Mouse (Mus musculus) granulocyte monocyte progenitor cell, adult 5-6 weeks (primary cell): ENCODE measurements around the gene Tmem110. TPM values are rescaled to one million over a fixed set of nuclear protein-coding genes. Genes with fewer than 3 reads are reported as not detected.

Source experiments
- ATAC-seq: replicated peaks from 2 replicates; pipeline ENCODE4 v1.8.0; 2016; ENCODE audit warnings: mild to moderate bottlenecking, moderate TSS enrichment, inconsistent platforms; ENCODE audit not compliant: poor library complexity, severe bottlenecking
- total RNA-seq, 2 experiments: library from RNA; stranded (forward) in 1 of 2; stranded (reverse) in 1 of 2; fragments of 200-712, 200-1000 nt in 1 of 2; fragments of >200 nt in 1 of 2; fragmentation: Nextera tagmentation in 1 of 2; gene quantifications; 2 replicates each; pipeline ENCODE4 v1.2.3; 2014 to 2017

Tmem110 gene
- total RNA-seq, 2 experiments from 2014 or later, result 9.1 to 11.7 TPM

DNA sequence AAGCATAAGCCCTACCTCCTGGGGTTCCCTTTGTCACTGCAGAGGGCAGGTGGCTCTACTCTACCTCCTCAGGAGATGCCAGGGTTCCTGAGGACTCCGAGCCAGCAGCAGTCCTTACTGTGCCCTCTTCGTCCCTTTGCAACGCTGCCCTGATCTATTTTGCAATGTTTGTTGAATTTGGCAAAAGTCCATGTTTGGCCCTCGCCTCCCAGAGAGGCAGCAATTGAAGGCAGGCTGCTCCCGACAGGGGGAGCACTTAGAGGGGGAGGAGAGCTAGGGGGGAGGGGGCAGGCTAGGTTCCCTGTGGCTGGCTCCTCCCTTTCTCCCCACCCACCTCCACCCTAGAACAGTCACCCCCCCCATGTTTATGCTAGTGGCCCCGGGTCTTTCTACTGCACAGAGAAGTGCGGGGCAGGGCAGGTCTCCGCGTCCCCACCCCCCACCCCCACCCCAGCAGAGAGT is 62.9 kb downstream of the Tmem110 start:
- peak; percentile 72 for ATAC-seq

DNA sequence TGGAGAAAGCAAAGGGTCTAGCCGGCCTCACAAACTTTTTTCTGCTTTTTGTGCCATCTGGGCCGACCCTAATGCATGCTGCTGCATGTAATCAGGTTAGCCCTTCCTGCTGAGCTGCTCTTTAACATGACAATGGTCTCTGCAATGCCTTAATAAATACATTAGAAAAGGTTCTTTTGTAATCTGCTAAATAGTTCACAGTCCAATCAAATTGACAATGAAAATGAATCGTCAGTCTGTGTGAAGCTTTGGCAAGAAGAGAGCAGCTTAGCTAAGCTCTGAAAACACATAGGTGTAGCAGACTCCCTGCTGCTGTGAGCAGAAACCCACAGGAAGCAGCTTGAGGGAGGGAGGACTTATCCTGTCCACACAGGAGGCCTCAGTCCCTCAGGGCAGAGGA is 74.6 kb downstream of the Tmem110 start:
- no peak for ATAC-seq

DNA sequence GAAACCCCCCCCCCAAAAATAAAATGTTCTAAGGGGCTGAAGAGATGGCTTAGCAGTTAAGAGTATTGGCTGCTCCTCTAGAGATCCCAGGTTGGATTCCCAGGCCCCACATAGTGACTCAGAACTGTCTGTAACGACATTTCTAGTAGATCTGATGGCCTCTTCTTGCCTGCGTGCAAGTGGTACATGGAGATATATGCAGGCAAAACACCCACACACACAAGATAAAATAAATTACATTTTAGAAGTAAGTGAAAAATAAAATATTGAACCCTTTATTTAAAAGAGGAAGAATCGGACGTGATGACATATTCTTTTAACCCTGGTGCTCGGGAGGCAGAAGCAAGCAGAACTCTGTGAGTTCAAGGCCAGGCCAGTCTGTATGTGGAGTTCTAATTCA is 77.2 kb downstream of the Tmem110 start:
- no peak for ATAC-seq

DNA sequence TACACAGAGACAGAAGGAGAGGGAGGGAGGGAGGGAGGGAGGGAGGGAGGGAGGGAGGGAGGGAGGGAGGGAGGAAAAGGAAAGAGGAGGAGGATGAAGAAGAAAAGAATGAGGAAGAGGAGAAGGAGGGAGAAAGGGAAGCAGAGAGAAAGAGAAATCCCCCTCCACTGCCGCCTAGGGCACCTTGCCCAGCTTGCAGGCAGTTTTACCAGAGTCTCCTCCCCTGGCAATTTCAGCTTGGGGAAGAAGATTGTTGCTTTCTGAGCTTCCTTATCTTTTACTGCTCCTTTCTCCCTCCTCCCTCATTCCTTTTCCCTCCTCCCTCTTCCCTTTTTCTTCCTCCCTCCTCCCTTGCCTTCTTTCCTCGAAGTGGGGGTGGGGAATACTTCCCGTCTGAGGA is 77.6 kb downstream of the Tmem110 start:
- ATAC-seq, result no peak

DNA sequence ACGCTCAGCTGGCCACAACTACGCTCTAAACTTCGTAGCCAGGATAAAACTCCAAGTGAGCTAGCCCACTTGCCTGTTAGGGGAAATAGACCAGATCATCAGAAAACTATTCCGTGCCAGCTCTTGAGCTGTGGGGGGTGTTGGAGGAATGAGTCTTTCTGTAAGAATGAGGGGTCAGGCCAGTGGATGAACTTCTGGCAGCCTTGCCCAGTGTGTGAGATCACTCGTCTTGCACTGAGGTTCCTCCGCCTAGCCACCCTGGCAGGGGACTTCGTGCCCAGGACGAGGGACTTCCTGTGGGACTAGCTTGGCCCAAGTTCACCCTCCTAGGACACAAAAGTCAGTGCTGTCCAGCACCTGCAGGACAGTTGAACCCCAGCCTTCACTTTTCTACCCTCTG is 78.9 kb downstream of the Tmem110 start:
- ATAC-seq, result no peak

DNA sequence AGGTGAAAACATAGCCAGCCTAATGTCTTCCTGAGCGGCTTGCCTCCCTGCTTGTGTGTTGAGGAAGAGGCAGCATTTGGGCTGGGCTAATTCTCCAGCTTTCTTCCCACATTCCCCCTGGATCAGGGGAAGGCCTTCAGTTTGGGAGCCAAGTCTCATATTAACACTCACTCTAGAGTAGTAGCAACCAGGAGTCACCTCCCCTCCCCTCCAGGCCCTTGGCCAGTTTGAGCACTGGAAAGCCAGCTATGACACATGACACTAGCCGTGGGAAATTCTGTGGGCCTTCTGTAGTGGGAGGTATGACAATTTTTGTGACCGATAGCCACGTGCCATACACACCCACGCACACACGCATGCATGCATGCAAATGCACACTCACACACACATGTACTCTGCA is 80.6 kb downstream of the Tmem110 start:
- no peak for ATAC-seq

DNA sequence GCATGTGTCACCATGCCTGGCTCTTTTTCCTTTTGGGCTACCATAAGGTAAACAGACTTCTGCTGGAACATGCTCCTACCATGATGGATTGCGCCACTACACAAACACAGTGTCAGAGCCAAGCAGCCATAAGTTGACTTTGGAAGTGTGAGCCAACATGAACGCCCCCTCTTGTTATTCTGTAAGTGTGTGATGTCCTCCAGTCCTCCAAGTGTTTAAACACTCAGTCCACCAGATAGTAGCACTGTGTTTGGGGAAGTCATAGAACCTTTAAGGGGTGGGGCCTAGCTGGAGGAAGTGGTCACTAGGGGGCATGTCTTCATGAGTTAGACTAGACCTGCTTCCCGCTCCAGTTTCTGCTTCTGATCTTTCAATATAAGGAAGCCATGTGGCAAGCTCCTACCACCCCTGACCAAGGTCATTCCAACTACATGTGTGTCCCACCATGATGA is 82.5 kb downstream of the Tmem110 start:
- peak; percentile 97 for ATAC-seq

DNA sequence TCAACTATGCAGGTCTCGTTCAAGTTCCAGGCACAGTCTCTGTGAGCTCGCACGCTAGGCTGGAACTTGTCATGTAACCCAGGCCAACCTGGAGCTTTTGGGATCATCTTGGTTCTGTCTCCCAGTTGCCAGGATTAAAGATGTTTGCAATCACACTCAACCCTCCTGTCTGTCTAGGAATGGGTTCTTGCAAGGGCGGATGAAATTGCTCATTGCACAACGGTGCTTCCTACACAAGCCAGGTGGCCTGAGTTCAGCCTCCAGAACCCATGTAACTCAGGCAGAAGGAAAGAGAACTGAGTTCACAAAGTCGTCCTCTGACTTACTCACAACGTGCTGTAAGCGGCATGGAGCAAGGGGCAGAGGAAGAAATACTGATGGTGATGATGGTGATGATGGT is 85.8 kb downstream of the Tmem110 start:
- no peak for ATAC-seq

DNA sequence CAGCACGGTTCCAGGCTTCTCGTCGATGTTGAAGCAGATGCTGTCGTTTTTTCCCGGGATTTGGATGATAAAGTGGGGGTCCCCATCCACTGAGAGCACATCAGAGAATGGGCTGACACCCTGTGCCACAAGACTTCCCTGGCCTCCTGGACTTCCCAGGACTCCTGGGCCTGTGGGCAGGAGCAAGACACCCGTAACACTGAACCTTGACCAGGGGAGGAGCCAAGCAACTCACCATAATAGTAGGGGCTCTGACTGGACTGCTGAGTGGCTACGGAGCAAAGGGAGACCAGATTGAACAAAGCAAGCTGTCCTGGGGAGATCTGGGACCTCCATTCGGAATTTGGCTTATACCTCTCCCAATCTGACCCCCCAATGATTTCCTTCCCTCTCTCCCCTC is 87.3 kb downstream of the Tmem110 start:
- no peak for ATAC-seq

DNA sequence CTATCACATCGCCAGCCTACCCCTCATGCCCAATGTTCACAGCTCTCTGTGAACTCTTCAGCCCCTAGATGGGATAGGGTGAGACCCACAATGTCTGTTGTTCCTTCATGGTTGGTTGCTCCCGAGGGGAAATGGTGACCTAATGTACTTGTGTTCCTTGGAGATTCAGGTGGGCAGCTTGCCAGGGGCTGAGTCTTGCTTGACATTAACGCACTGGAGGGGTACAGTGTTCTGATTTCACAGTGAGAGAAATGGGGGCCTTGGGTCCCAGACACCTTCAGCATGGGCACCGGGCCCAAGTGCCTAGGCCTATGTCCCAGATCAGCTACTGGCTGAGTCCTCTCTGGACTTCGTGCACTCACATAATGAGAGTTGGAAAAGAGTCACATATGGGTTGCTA is 88.0 kb downstream of the Tmem110 start:
- ATAC-seq, result no peak

DNA sequence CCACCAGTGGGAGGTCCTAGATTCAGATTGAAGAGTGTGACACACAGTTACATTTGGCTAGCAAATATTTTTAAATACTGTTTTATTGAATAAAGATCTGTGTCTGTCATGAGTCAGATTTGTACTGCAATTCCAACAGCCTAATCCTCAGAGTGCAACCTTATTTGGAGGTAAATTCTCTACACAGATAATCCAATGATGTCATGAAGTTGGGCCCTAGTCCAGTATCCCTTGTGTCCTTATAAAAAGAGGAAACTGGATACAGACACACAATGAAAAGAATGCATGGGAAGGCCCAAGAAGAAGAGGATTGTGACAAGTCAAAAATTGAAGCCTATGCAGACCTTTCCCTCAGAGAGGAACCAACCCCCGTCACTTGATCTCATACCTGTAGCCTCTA is 91.1 kb downstream of the Tmem110 start:
- ATAC-seq, result no peak

DNA sequence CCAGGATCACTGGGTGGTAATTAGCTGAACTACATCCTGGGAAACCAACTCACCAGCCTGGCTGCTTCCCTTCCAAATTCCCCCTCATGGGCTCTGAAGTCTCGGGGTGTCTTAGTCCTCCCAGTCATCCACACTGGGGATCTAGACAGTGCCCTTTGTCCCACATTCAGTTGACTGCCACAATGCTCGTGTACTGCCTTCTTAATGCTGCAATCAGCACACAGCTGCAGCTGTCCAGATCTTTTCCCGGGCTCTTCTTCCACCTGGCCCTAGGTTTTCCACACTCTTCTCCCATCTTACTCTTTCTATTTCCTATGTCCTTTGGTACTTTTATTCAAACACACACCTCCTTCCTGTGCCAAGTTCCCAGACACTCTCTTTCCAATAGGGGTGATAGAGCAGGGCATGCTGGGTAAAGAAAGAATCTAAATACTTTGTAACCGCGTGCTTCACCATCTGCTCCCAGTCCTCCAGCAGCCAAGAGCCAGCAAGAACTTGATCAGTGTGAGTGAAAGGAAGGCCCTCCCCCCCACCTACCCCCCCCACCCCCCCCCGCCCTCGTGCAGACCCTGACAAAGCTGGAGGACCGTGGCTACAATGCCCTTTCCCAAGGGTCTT is 96.8 kb downstream of the Tmem110 start:
- no peak for ATAC-seq

DNA sequence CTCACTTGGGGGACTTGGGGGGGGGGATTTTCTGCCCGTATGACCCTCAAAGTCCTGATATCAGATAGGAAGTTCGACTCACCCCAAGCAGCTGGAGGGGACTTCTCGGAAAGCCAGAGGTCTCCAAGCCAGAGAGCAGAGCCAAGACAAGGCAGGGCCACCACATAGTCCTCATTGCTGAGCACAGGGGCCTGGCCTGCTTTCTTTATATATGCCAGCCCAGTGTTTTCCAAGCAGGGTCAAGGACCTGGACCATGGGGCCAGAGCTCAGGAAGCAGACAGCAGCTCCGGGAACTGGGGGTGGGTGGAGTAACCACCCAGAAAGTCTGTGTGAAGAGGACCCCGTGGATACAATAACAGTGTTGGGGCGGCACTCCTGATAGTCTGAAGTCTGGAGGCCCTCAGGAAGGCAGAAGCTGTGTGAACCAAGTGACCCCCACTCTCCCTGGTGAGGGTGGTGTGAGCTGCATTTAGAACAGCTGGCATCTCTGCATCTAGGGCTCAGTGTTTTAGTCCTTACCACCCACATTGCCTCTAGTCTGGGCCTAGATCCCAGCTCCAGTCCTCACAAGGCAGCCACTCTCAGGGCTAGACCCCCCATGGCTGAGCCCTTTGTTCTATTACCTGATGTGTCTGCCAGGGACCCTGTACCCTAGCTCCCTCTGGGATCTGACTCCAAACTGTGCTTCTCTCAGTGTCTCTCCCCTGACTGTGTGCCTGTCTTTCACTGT is 98.2 kb downstream of the Tmem110 start, which contains the start of gene Itih3:
TSS of gene Itih3 (minus strand) at position 386 of the 731 bp plus-strand sequence.
- no peak for ATAC-seq

DNA sequence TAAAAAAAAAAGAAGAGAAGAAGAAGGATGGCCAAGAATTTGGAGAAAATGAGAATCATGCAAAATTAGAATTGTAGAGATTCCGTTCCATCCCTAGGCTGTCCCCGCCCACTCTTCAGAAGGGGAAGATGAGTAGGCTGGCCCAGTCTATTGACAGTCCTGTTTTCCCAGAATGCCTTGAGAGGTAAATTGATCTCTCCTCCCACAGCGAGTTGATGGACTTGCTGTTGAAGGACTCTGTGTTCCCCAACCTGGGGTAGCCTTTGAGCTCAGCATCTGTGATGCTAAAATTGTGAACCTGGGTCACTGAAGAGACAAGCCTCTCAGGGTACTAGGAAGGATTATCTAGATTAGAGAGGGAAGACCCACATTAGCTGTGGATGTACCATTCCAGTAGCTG is 100.1 kb downstream of the Tmem110 start:
- no peak for ATAC-seq

Other genes with a start within 250 kb of the Tmem110 start
- 158 and 179 TPM in 2 replicates for gene Prkcd, start 199.4 kb upstream of the Tmem110 start, total RNA-seq (2014; fragmentation: Nextera tagmentation)
- 113 and 117 TPM in 2 replicates for gene Prkcd, start 199.4 kb upstream of the Tmem110 start, total RNA-seq (2017)
- gene Rft1, start 171.2 kb upstream of the Tmem110 start, total RNA-seq (2014; fragmentation: Nextera tagmentation), result 16.7 and 20.4 TPM in 2 replicates
- 16.9 and 21.4 TPM in 2 replicates for gene Rft1, start 171.2 kb upstream of the Tmem110 start, total RNA-seq (2017)
- gene Sfmbt1, start 110.7 kb upstream of the Tmem110 start, total RNA-seq (2014; fragmentation: Nextera tagmentation), result 11.7 and 13.0 TPM in 2 replicates
- 8.1 and 13.5 TPM in 2 replicates for gene Sfmbt1, start 110.7 kb upstream of the Tmem110 start, total RNA-seq (2017)
- 2.9 TPM in 1 of 2 replicates, not detected in the other for gene Mustn1, start 53.6 kb downstream of the Tmem110 start, total RNA-seq (2014; fragmentation: Nextera tagmentation)
- 0.65 and 2.2 TPM in 2 replicates for gene Mustn1, start 53.6 kb downstream of the Tmem110 start, total RNA-seq (2017)
- not detected in 2 replicates for gene Itih4, start 60.9 kb downstream of the Tmem110 start, total RNA-seq (2014; fragmentation: Nextera tagmentation)
- not detected in 2 replicates for gene Itih4, start 60.9 kb downstream of the Tmem110 start, total RNA-seq (2017)
- gene Itih3, start 98.2 kb downstream of the Tmem110 start, total RNA-seq (2014; fragmentation: Nextera tagmentation), result not detected in 2 replicates
- gene Itih3, start 98.2 kb downstream of the Tmem110 start, total RNA-seq (2017), result not detected in 2 replicates
- gene Itih1, start 117.7 kb downstream of the Tmem110 start, total RNA-seq (2014; fragmentation: Nextera tagmentation), result not detected in 2 replicates
- not detected in 2 replicates for gene Itih1, start 117.7 kb downstream of the Tmem110 start, total RNA-seq (2017)
- gene Nek4, start 125.8 kb downstream of the Tmem110 start, total RNA-seq (2014; fragmentation: Nextera tagmentation), result 7.8 and 12.9 TPM in 2 replicates
- gene Nek4, start 125.8 kb downstream of the Tmem110 start, total RNA-seq (2017), result 11.5 and 16.3 TPM in 2 replicates
- gene Glt8d1, start 175.8 kb downstream of the Tmem110 start, total RNA-seq (2014; fragmentation: Nextera tagmentation), result 28.8 and 35.9 TPM in 2 replicates
- gene Glt8d1, start 175.8 kb downstream of the Tmem110 start, total RNA-seq (2017), result 29.4 and 35.0 TPM in 2 replicates
- 241 and 274 TPM in 2 replicates for gene Spcs1, start 176.1 kb downstream of the Tmem110 start, total RNA-seq (2014; fragmentation: Nextera tagmentation)
- gene Spcs1, start 176.1 kb downstream of the Tmem110 start, total RNA-seq (2017), result 151 and 157 TPM in 2 replicates
- 67.7 and 69.4 TPM in 2 replicates for gene Pbrm1, start 193.5 kb downstream of the Tmem110 start, total RNA-seq (2014; fragmentation: Nextera tagmentation)
- 60.3 and 65.7 TPM in 2 replicates for gene Pbrm1, start 193.5 kb downstream of the Tmem110 start, total RNA-seq (2017)
- gene Gnl3, start 193.6 kb downstream of the Tmem110 start, total RNA-seq (2014; fragmentation: Nextera tagmentation), result 299 and 362 TPM in 2 replicates
- gene Gnl3, start 193.6 kb downstream of the Tmem110 start, total RNA-seq (2017), result 338 and 354 TPM in 2 replicates